Comparison of ENCODE assay signal across 9 mouse cellular contexts in the genomic region with DNA sequence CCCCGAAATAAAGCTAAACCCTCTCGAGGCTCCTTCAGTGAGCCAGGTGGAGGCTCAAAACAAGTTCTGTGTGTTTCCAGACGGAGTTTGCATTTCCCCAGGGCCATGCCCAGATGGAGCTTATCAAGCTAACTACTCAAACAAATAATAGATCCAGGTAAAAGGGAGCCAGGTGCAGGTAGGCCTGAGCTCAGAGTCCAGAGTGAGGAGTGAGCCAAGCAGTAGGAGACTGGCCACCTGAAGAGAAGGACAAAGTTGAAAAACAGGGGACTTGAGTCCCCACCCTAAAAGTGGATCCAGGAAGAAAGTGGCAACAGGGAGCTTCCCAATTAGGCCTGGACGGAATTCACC. TPM values are rescaled to one million over a fixed set of nuclear protein-coding genes. Genes with fewer than 3 reads are reported as not detected.
DNase-seq lines count a peak whose midpoint lies in the region; ATAC-seq lines count a peak whose summit lies in the region.
"Had no signal": no experiment of that assay in that cellular context is flagged by ENCODE, and none has a peak within 500 bp of the region (broad histone marks: within the 10 kb centered on the region; RNA-seq: fewer than 3 reads in every experiment).

No protein-coding gene starts in this region.

- 26% methylated on average over 4 of the region's 4 CpGs for WGBS in embryonic facial prominence, embryonic 12.5 days
- 37% methylated on average over 4 of the region's 4 CpGs for WGBS in hindbrain, embryonic 16.5 days
- 37% methylated on average over 4 of the region's 4 CpGs for WGBS in midbrain, embryonic 14.5 days

- H3K27me3 ChIP-seq in embryonic facial prominence, embryonic 12.5 days, result peaks cover 40% of the 10 kb centered on the region
- H3K27me3 ChIP-seq in hindbrain, embryonic 16.5 days (replicated peaks; ENCODE audit: control insufficient read depth, insufficient read depth, low read length), result peaks cover 18% of the 10 kb centered on the region
- peaks cover 26% of the 10 kb centered on the region; the same call in 1 of the 2 replicates for H3K27me3 ChIP-seq in midbrain, embryonic 14.5 days (ENCODE audit: control insufficient read depth, insufficient read depth, low read length)

- peak; percentile 49 for DNase-seq in kidney, adult 18-20 months
- no peak for DNase-seq in kidney, postnatal 10 days
- no peak for DNase-seq in midbrain, embryonic 14.5 days
- DNase-seq in embryo, embryonic 11 days, result no peak
- no peak for DNase-seq in layer of hippocampus, postnatal 25 days (ENCODE audit: extremely low spot score in 1 of 2, low spot score in 1 of 2)
- no peak for DNase-seq in cerebellum, postnatal 14 days
- DNase-seq: cerebellum, adult 11 months had no signal

- peak overlapping the region; percentile 52 for H3K9ac ChIP-seq in embryonic facial prominence, embryonic 12.5 days
- H3K9ac ChIP-seq in hindbrain, embryonic 16.5 days (ENCODE audit: low read depth, low read length), result peak overlapping the region; percentile 62
- H3K9ac ChIP-seq in midbrain, embryonic 14.5 days (replicated peaks; ENCODE audit: low read length), result no peak overlapping the region

- no peaks in the 10 kb centered on the region for H3K9me3 ChIP-seq in embryonic facial prominence, embryonic 12.5 days
- no peaks in the 10 kb centered on the region for H3K9me3 ChIP-seq in hindbrain, embryonic 16.5 days (ENCODE audit: control insufficient read depth, low read length)
- H3K9me3 ChIP-seq in midbrain, embryonic 14.5 days (ENCODE audit: control insufficient read depth, low read length), result no peaks in the 10 kb centered on the region

- peaks cover 14% of the 10 kb centered on the region for H3K4me1 ChIP-seq in embryonic facial prominence, embryonic 12.5 days
- H3K4me1 ChIP-seq in hindbrain, embryonic 16.5 days (ENCODE audit: control insufficient read depth, insufficient read depth, low read depth, low read length), result peaks cover 7% of the 10 kb centered on the region
- 0 out of 2 replicates have a peak, but pooled peaks cover 3% of the 10 kb centered on the region for H3K4me1 ChIP-seq in midbrain, embryonic 14.5 days (ENCODE audit: control insufficient read depth, insufficient read depth, low read length)

- peak overlapping the region; percentile 48 for H3K4me3 ChIP-seq in embryonic facial prominence, embryonic 12.5 days
- peak overlapping the region; percentile 39 for H3K4me3 ChIP-seq in hindbrain, embryonic 16.5 days (ENCODE audit: low read length)
- peak overlapping the region; percentile 29 for H3K4me3 ChIP-seq in midbrain, embryonic 14.5 days (replicated peaks; ENCODE audit: low read depth, low read length)

- ATAC-seq in embryonic facial prominence, embryonic 12.5 days (ENCODE audit: insufficient number of reproducible peaks, insufficient read depth, low FRiP score, low TSS enrichment), result no peak
- no peak for ATAC-seq in hindbrain, embryonic 16.5 days
- ATAC-seq in midbrain, embryonic 14.5 days (ENCODE audit: low FRiP score, low TSS enrichment), result no peak

- H3K4me2 ChIP-seq in embryonic facial prominence, embryonic 12.5 days (replicated peaks), result peak overlapping the region; percentile 87
- H3K4me2 ChIP-seq in hindbrain, embryonic 16.5 days (ENCODE audit: low read length), result peak overlapping the region; percentile 68
- peak overlapping the region; percentile 56 for H3K4me2 ChIP-seq in midbrain, embryonic 14.5 days (ENCODE audit: low read length)

- no peak overlapping the region for H3K27ac ChIP-seq in embryonic facial prominence, embryonic 12.5 days
- no peak overlapping the region for H3K27ac ChIP-seq in hindbrain, embryonic 16.5 days (ENCODE audit: low read depth, low read length)
- no peak overlapping the region for H3K27ac ChIP-seq in midbrain, embryonic 14.5 days (replicated peaks; ENCODE audit: low read depth, low read length)

- H3K36me3 ChIP-seq in embryonic facial prominence, embryonic 12.5 days, result no peaks in the 10 kb centered on the region
- no peaks in the 10 kb centered on the region for H3K36me3 ChIP-seq in hindbrain, embryonic 16.5 days (ENCODE audit: control insufficient read depth, insufficient read depth, low read length)
- H3K36me3 ChIP-seq in midbrain, embryonic 14.5 days (ENCODE audit: control insufficient read depth, insufficient read depth, low read length), result no peaks in the 10 kb centered on the region

RNA-seq across cellular contexts. Expression of a gene that starts 39.8 kb away (rescaled TPM):
- polyA plus RNA-seq in embryonic facial prominence, embryonic 12.5 days (2016; fragmentation: Nextera tagmentation; extraction: Ambion mirVana), result 6.4 and 7.1 TPM in 2 replicates
- 34.4 and 37.4 TPM in 2 replicates for polyA plus RNA-seq in hindbrain, embryonic 16.5 days (2015; fragmentation: Nextera tagmentation; extraction: Ambion mirVana)
- polyA plus RNA-seq in midbrain, embryonic 14.5 days (2014; fragmentation: Nextera tagmentation; extraction: Ambion mirVana), result 19.1 and 24.0 TPM in 2 replicates
- total RNA-seq in layer of hippocampus, postnatal 25 days (2021), result 10 to 100 TPM; 65.7 to 78.3 TPM

RNA-seq across cellular contexts. Expression of a gene that starts 40.5 kb away (rescaled TPM):
- polyA plus RNA-seq in embryonic facial prominence, embryonic 12.5 days (2016; fragmentation: Nextera tagmentation; extraction: Ambion mirVana), result 0.59 and 0.86 TPM in 2 replicates
- 3.1 and 4.2 TPM in 2 replicates for polyA plus RNA-seq in hindbrain, embryonic 16.5 days (2015; fragmentation: Nextera tagmentation; extraction: Ambion mirVana)
- 1.6 and 3.3 TPM in 2 replicates for polyA plus RNA-seq in midbrain, embryonic 14.5 days (2014; fragmentation: Nextera tagmentation; extraction: Ambion mirVana)
- total RNA-seq in layer of hippocampus, postnatal 25 days (2021), result 1 to 10 TPM; 6.4 to 7.0 TPM
